Mouse (Mus musculus) hindbrain, embryonic 11.5 days (tissue): ENCODE results near the gene Klhl35. TPM values are rescaled to one million over a fixed set of nuclear protein-coding genes. Genes with fewer than 3 reads are reported as not detected.

ENCODE experiments used
- ATAC-seq: fragments of 200-750 bp; cut with Nextera tagmentation; 2 replicates; pipeline ENCODE4 v1.8.0; 2017; ENCODE audit warnings: mild to moderate bottlenecking, moderate TSS enrichment, moderate library complexity; ENCODE audit not compliant: low FRiP score
- DNase-seq: peaks from one replicate; pipeline ENCODE4 v3.0.0-alpha.2; 2015; ENCODE audit warnings: low spot score
- H3K27ac ChIP-seq: fragments of 300-500 bp; sonication (generic); 2 replicates; pipeline ENCODE4 v1.5.1; 2014; ENCODE audit warnings: mild to moderate bottlenecking, low read depth, low read length
- H3K27me3 ChIP-seq: fragments of 300-500 bp; sonication (generic); 2 replicates; pipeline ENCODE4 v1.6.1; 2014; ENCODE audit warnings: mild to moderate bottlenecking, low read length, moderate library complexity, mixed read lengths; ENCODE audit not compliant: control insufficient read depth, insufficient read depth
- H3K36me3 ChIP-seq: fragments of 300-500 bp; sonication (generic); 2 replicates; pipeline ENCODE4 v1.6.1; 2014; ENCODE audit warnings: mild to moderate bottlenecking, low read length, moderate library complexity, mixed read lengths; ENCODE audit not compliant: control insufficient read depth, insufficient read depth
- H3K4me1 ChIP-seq: fragments of 300-500 bp; sonication (generic); replicated peaks from 2 replicates; pipeline ENCODE4 v1.6.1; 2014; ENCODE audit warnings: low read length, mixed read lengths; ENCODE audit not compliant: control insufficient read depth, insufficient read depth
- H3K4me2 ChIP-seq: fragments of 300-500 bp; sonication (generic); replicated peaks from 2 replicates; pipeline ENCODE4 v1.6.1; 2014; ENCODE audit warnings: mild to moderate bottlenecking, low read depth, low read length
- H3K4me3 ChIP-seq: fragments of 300-500 bp; sonication (generic); 2 replicates; pipeline ENCODE4 v1.5.1; 2014; ENCODE audit warnings: low read depth, low read length
- H3K9ac ChIP-seq: fragments of 300-500 bp; sonication (generic); 2 replicates; pipeline ENCODE4 v1.6.1; 2014; ENCODE audit warnings: low read depth, low read length
- H3K9me3 ChIP-seq: fragments of 300-500 bp; sonication (generic); 2 replicates; pipeline ENCODE4 v1.6.1; 2016; ENCODE audit warnings: low read length; ENCODE audit not compliant: control insufficient read depth
- WGBS: fragments of 180-500 bp; shearing (Covaris S2); extraction: QIAGEN DNeasy Blood & Tissue Kit; methylation state at CpG from one replicate; pipeline ENCODE4 v1.1.7; 2014; 5-methylcytosine and 5-hydroxymethylcytosine counted together
- polyA plus RNA-seq: library from polyadenylated mRNA; unstranded; fragments of >200 nt; fragmentation: Nextera tagmentation; extraction: Ambion mirVana; gene quantifications from 2 replicates; pipeline ENCODE4 v1.2.1, GENCODE M21; 2014

Klhl35 gene
- polyA plus RNA-seq, 1 experiment from 2014 or later, result 30.3 TPM

- Histone ChIP-seq H3K36me3 (no peaks in the 10 kb centered on the region), H3K4me1 (no peaks in the 10 kb centered on the region), H3K27ac (no peak overlapping the region), H3K9ac (no peak overlapping the region), H3K27me3 (no peaks in the 10 kb centered on the region), H3K9me3 (no peaks in the 10 kb centered on the region), H3K4me3 (no peak overlapping the region), H3K4me2 (no peak overlapping the region)
- no peak for DNase-seq
- WGBS, result 94% methylated on average over 15 of the region's 15 CpGs
- ATAC-seq, result no peak
Observed at GRCm38 (mm10) chr7:99459888-99460652, 5.7 kb upstream of the Klhl35 start.

GRCm38 (mm10) chr7:99463120-99463519 is 2.7 kb upstream of the Klhl35 start:
- WGBS, result 83% methylated on average over 2 of the region's 2 CpGs
- H3K4me3 ChIP-seq, result no peak overlapping the region
- no peaks in the 10 kb centered on the region for H3K9me3 ChIP-seq

GRCm38 (mm10) chr7:99467916-99468282 is 2.1 kb downstream of the Klhl35 start:
- Histone ChIP-seq H3K36me3 (no peaks in the 10 kb centered on the region), H3K9me3 (no peaks in the 10 kb centered on the region), H3K4me3 (peak overlapping the region; percentile 44), H3K9ac (peak overlapping the region; percentile 53), H3K4me1 (peaks cover 14% of the 10 kb centered on the region), H3K27ac (peak overlapping the region; percentile 70), H3K27me3 (peaks cover 10% of the 10 kb centered on the region; the same call in 1 of the 2 replicates), H3K4me2 (peak overlapping the region; percentile 83)
- WGBS, result 19% methylated on average over 8 of the region's 11 CpGs
- ATAC-seq (no peak), DNase-seq (no peak)

More at GRCm38 (mm10) chr7:99463120-99463519, 2.7 kb upstream of the Klhl35 start:
- DNase-seq, result no peak
- Histone ChIP-seq H3K9ac (no peak overlapping the region), H3K4me1 (peaks cover 11% of the 10 kb centered on the region), H3K36me3 (no peaks in the 10 kb centered on the region), H3K4me2 (no peak overlapping the region), H3K27me3 (0 out of 2 replicates have a peak, but pooled peaks cover 2% of the 10 kb centered on the region), H3K27ac (no peak overlapping the region)
- no peak for ATAC-seq

GRCm38 (mm10) chr7:99468283-99469132 is 2.7 kb downstream of the Klhl35 start:
- Histone ChIP-seq H3K4me1 (peaks cover 14% of the 10 kb centered on the region), H3K4me3 (peak overlapping the region; percentile 44), H3K4me2 (peak overlapping the region; percentile 83)

GRCm38 (mm10) chr7:99469680-99470405 is 4.0 kb downstream of the Klhl35 start:
- Histone ChIP-seq H3K36me3 (no peaks in the 10 kb centered on the region), H3K27ac (no peak overlapping the region), H3K4me1 (peaks cover 17% of the 10 kb centered on the region), H3K9ac (no peak overlapping the region), H3K4me3 (no peak overlapping the region), H3K4me2 (no peak overlapping the region), H3K27me3 (peaks cover 10% of the 10 kb centered on the region; the same call in 1 of the 2 replicates), H3K9me3 (no peaks in the 10 kb centered on the region)
- ATAC-seq (no peak), DNase-seq (no peak)
- 82% methylated on average over 17 of the region's 17 CpGs for WGBS

More at GRCm38 (mm10) chr7:99468283-99469132, 2.7 kb downstream of the Klhl35 start:
- ATAC-seq (peak; percentile 66), DNase-seq (peak; percentile 79)
- no peaks in the 10 kb centered on the region for H3K9me3 ChIP-seq
- peaks cover 10% of the 10 kb centered on the region; the same call in 1 of the 2 replicates for H3K27me3 ChIP-seq
- H3K27ac ChIP-seq, result peak overlapping the region; percentile 70
- peak overlapping the region; percentile 53 for H3K9ac ChIP-seq
- H3K36me3 ChIP-seq, result no peaks in the 10 kb centered on the region
- 2% methylated on average over 130 of the region's 145 CpGs for whole genome bisulfite sequencing

- no peak for ATAC-seq
- no peaks in the 10 kb centered on the region for H3K36me3 ChIP-seq
- no peak overlapping the region for H3K27ac ChIP-seq
- no peak overlapping the region for H3K4me3 ChIP-seq
- no peak overlapping the region for H3K4me2 ChIP-seq
- peaks cover 8% of the 10 kb centered on the region; the same call in 1 of the 2 replicates for H3K4me1 ChIP-seq
- no peak overlapping the region for H3K9ac ChIP-seq
- WGBS, result 53% methylated on average over 18 of the region's 18 CpGs
- no peak for DNase-seq
- H3K9me3 ChIP-seq, result no peaks in the 10 kb centered on the region
- H3K27me3 ChIP-seq, result peaks cover 10% of the 10 kb centered on the region; the same call in 1 of the 2 replicates
Observed at GRCm38 (mm10) chr7:99471578-99471977, 5.8 kb downstream of the Klhl35 start.

- 84% methylated on average over 14 of the region's 14 CpGs for WGBS
Observed at GRCm38 (mm10) chr7:99473638-99474407, 8.0 kb downstream of the Klhl35 start.

More at GRCm38 (mm10) chr7:99473638-99474407, 8.0 kb downstream of the Klhl35 start:
- ATAC-seq (no peak), DNase-seq (no peak)
- Histone ChIP-seq H3K4me3 (no peak overlapping the region), H3K27ac (peak overlapping the region; percentile 80), H3K27me3 (peaks cover 8% of the 10 kb centered on the region; the same call in 1 of the 2 replicates), H3K9me3 (no peaks in the 10 kb centered on the region), H3K4me1 (peaks cover 3% of the 10 kb centered on the region; the same call in 1 of the 2 replicates), H3K9ac (no peak overlapping the region), H3K4me2 (no peak overlapping the region), H3K36me3 (0 out of 2 replicates have a peak, but pooled peaks cover 5% of the 10 kb centered on the region)
